Mouse (Mus musculus) heart, postnatal 10 days (tissue): ENCODE data around the gene Plp1. TPM values are rescaled to one million over a fixed set of nuclear protein-coding genes. Genes with fewer than 3 reads are reported as not detected.

ENCODE experiments used
- DNase-seq, 2 experiments: peaks; one replicate each; pipeline ENCODE4 v3.0.0; 2021
- intact Hi-C: fragments of 180-260 bp; cut with DNase I; formaldehyde crosslinking; loops from one replicate; pipeline ENCODE4 v1.15.1; 2025
- total RNA-seq, 2 experiments: library from RNA; stranded (reverse); gene quantifications; 2 replicates each; pipeline ENCODE4 v1.2.3; 2021

The Plp1 gene
- total RNA-seq, result 1 to 10 TPM; 4.0 to 4.8 TPM

DNA sequence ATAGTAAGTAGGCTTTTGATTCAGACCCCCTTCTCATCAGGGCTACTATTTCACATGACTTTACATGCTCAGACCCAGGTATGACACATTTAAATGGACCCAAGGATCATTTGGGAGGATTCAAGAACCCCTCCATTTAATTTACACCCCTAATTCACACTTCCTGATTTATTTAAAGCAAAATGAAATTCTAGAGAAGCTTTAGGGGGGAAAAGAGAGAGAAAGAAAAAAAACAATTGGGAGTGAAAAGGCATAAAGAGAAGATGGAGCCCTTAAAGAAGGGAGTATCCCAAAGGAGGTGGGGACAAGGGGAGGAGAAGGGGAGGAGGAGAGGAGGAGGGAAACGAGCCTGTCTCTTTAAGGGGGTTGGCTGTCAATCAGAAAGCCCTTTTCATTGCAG, at the start of gene Plp1:
Plp1 (plus strand) TSS at position 301 of the 400 bp plus-strand sequence.
- DNase-seq, result no peak
- intact Hi-C loops, result no loop called here

DNA sequence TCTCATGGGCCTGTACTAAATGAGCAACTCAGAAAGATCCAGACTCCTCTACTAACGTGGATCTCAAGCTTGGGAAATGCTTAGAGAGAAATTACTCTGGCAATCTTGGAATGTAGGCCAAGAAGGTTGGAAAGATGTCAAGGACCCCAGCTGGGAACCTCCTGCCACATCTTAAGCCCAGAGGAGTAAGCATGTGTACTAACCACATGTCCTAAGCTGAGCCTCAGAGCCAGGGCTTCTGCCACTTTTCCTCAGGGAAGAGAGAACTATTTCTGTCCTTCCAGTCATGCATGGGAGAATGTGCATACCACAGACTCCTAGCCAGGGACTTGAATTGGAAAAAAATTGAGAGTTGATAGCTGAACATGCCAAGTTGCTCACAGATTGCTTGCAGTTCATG, 49.4 kb upstream of the Plp1 start:
- peak; percentile 45 to 48 for DNase-seq
- intact Hi-C loops, result no loop called here

DNA sequence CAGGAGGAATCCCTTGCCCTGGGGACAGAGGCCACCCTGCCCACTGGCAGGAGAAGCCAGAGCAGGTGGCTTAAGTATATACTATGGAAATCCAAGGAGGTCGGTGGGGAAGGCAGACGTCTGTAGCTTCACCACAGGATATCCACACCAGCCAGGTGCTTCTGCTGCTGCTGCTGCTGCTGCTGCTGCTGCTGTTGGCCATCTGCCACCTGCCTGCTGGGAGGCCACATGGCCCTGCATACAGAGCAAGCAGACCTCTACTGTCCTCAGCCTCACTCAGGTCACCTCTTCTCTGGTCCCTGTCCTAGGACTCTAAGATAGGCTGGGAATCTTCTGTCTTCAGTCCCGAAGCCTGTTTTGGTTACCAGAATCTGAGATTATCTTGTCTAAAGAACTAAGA, 44.4 kb upstream of the Plp1 start:
- intact Hi-C loops, result no loop called here
- no peak for DNase-seq

GRCm38 (mm10) chrX:136779262-136779661, 43.2 kb upstream of the Plp1 start:
- intact Hi-C loops, result no loop called here
- no peak for DNase-seq

- no peak for DNase-seq
- intact Hi-C loops, result no loop called here
Measured at GRCm38 (mm10) chrX:136780041-136780440, 42.4 kb upstream of the Plp1 start, which contains the start of gene Glra4. TSS of gene Glra4 (minus strand) at chrX:136780141.

DNA sequence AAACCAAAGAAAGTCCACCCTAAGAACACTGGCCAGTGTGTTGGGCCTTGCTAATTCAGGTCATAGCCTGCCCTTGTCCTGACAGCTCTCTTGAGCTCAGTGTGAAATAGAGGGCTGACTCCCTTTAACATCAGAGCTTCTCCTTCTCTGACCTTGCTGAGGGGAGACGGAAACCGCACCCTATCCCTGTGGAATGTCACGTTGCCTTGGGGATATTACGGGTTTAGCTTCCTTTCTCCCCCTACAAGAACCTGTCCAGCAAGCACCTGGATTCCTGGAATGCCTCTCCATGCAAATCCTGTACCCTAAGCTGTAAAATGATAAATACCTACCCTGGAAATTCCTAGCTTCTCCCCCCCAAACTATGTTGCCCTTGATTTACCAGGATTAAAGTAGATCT, 33.0 kb upstream of the Plp1 start:
- intact Hi-C loops, result no loop called here
- no peak for DNase-seq

DNA sequence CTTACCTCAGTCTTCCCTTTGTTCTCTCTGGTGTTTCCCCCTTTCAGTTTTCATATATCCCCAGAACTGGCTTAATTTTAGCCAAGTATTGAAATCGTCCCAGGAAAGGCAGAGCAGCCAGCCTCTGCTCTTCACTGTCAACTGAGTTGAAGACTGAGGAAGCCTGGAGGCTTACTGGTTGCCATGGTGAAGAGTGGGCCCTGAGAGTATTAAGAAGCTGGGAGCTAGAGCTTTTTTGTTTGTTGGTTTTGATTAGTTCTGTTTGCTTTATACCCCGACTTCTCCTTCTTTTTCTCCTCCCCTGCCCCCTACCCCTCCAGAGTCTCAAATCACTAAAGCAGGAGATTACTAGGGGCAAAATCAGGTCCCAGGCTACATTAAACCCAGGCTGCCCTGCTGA, 25.2 kb upstream of the Plp1 start:
- no peak for DNase-seq
- intact Hi-C loops, result no loop called here

DNA sequence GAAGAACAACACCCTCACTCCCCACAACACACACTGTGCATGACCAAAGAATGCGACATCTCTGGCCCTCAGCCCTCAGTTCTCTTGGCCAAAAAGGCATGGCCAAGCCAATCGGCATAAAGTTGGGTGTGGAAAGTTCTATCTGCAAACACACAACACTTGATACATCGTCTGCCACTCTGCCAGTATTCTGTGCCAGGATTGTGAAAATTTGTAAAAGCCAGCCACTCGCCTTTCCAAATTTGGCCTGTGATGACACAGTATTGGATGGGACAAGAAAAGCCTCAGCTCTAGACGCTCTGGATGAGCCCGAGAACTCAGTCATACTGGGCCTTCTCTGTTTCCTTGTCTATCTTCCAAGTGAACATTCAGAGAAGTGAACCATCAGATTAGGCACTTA, 2.7 kb upstream of the Plp1 start:
- intact Hi-C loops, result loop anchor here (2.0 to 5.0 kb wide), 3 partner anchors 59 to 197 kb away; partner anchors contain the start of gene Morf4l2
- peak; percentile 5 to 18 for DNase-seq

DNA sequence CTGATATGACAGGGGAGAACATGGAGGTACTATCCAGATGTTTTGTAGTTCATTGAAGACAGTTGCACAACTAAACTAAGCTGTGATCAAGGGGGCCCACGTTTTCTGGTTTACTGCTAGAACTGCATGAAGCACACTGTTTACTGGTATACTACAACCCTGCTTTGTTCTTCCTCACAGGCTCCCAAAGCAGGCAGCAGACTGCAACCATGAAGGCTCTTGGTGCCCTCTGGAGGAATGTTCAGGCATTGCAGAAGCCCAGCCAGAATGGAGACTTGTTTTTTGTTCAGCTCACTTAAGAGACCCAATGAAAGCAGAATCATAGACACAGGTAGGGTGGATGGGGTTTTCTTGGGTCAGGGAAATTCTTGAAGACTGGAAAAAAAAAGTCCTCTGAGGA, 2.2 kb upstream of the Plp1 start:
- intact Hi-C loops, result loop anchor here (2.0 kb wide), 2 partner anchors 59 to 77 kb away; partner anchors contain the start of gene Morf4l2
- peak; percentile 64 to 82 for DNase-seq

DNA sequence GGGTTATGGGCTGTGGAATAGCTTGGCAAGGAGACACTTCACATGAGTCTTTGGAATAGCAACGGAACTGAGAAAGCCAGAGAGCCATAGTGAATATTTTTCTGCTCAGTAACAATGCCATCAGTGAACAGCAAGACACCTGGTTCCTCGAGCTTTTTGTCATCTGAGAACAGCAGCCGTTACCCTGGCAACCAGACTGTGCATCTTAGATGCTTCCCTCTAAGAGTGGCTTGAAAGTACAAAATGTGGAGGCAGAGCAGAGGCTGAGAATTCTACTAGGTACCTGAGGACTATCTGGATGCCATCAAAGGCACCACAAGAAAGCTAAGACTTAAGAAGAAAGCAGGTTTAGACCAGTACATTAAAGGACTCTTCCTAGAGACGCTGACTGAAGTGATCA, 2.5 kb downstream of the Plp1 start:
- no peak for DNase-seq
- intact Hi-C loops, result no loop called here

DNA sequence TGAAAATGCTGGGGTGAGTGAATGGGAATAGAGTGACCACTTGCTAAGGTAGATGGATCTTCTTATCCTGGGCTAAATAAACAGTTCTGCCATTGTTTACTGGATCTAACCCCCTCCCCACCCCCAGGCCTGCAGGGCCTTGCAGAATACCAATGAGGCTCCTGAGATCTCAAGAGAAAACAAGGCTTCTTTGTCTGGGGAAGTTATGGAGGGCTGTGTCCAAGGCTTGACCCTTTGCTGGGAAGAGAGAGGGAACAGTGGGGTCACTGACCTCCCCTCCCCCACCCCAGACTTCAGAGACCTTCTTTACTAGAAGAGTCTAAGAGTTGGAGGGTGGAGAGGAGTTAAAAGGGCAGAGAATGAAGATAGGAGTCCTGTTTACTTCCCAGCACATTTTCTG, 6.1 kb downstream of the Plp1 start:
- intact Hi-C loops, result no loop called here
- no peak for DNase-seq

GRCm38 (mm10) chrX:136850300-136850699, 27.8 kb downstream of the Plp1 start:
- intact Hi-C loops, result no loop called here
- peak in 1 of 2 experiments; percentile 2 for DNase-seq

GRCm38 (mm10) chrX:136868061-136869040, 45.9 kb downstream of the Plp1 start, which contains the start of gene Rab9b:
TSS of gene Rab9b (minus strand) at chrX:136868755.
- DNase-seq, result peak; percentile 1 to 4
- intact Hi-C loops, result no loop called here

Other genes with a start within 250 kb of the Plp1 start
- gene Tceal3, start 231.8 kb upstream of the Plp1 start, total RNA-seq, result under 1 TPM; 0.79 to 0.84 TPM
- 1 to 10 TPM; 5.1 to 6.2 TPM for gene Tceal1, start 114.7 kb upstream of the Plp1 start, total RNA-seq
- 100 to 1,000 TPM; 167 to 171 TPM for gene Morf4l2, start 79.0 kb upstream of the Plp1 start, total RNA-seq
- not detected for gene Glra4, start 42.5 kb upstream of the Plp1 start, total RNA-seq
- under 1 TPM; 0.17 to 0.22 TPM for gene Rab9b, start 46.1 kb downstream of the Plp1 start, total RNA-seq
- gene H2bfm, start 104.7 kb downstream of the Plp1 start, total RNA-seq, result not detected
- 1 to 10 TPM; 1.9 to 5.9 TPM for gene Tmsb15b2, start 152.8 kb downstream of the Plp1 start, total RNA-seq
- gene Tmsb15l, start 154.2 kb downstream of the Plp1 start, total RNA-seq, result 1 to 10 TPM in 1 of 2 experiments, under 1 TPM in 1; 0.67 to 1.0 TPM
- 1 to 10 TPM in 1 of 2 experiments, under 1 TPM in 1; 0.91 to 1.2 TPM for gene Tmsb15b1, start 154.2 kb downstream of the Plp1 start, total RNA-seq
- not detected for gene Zcchc18, start 170.5 kb downstream of the Plp1 start, total RNA-seq
- gene Slc25a53, start 215.6 kb downstream of the Plp1 start, total RNA-seq, result 1 to 10 TPM; 4.7 to 6.2 TPM
- gene Fam199x, start 226.9 kb downstream of the Plp1 start, total RNA-seq, result 1 to 10 TPM; 5.3 to 5.7 TPM